Mouse (Mus musculus) cerebellum, adult 11 months (tissue): ENCODE measurements around the gene Gpm6b.

Source experiments
- DNase-seq: peaks from one replicate; pipeline ENCODE4 v3.0.0; 2022

Gene Gpm6b

GRCm38 (mm10) chrX:166238831-166239460 is at the start of gene Gpm6b:
Gpm6b (plus strand) TSS chrX:166238911.
- peak; percentile 17 for DNase-seq

GRCm38 (mm10) chrX:166196327-166196726 is 42.4 kb upstream of the Gpm6b start:
- DNase-seq = no peak

- no peak for DNase-seq
Observed at GRCm38 (mm10) chrX:166198266-166198665, 40.4 kb upstream of the Gpm6b start.

GRCm38 (mm10) chrX:166199812-166200211 is 38.9 kb upstream of the Gpm6b start:
- DNase-seq = no peak

- no peak for DNase-seq
Observed at GRCm38 (mm10) chrX:166214576-166214975, 24.1 kb upstream of the Gpm6b start.

GRCm38 (mm10) chrX:166216248-166216647 is 22.5 kb upstream of the Gpm6b start:
- no peak for DNase-seq

- DNase-seq = no peak
Observed at GRCm38 (mm10) chrX:166216720-166217119, 22.0 kb upstream of the Gpm6b start.

GRCm38 (mm10) chrX:166219331-166219730 is 19.4 kb upstream of the Gpm6b start:
- DNase-seq = no peak

- DNase-seq = no peak
Observed at GRCm38 (mm10) chrX:166226856-166227255, 11.9 kb upstream of the Gpm6b start.

GRCm38 (mm10) chrX:166229750-166230149 is 9.0 kb upstream of the Gpm6b start:
- no peak for DNase-seq

GRCm38 (mm10) chrX:166230515-166231267 is 8.0 kb upstream of the Gpm6b start:
- DNase-seq = no peak

- no peak for DNase-seq
Observed at GRCm38 (mm10) chrX:166236131-166236530, 2.6 kb upstream of the Gpm6b start.

GRCm38 (mm10) chrX:166239520-166239919 is 809 bp downstream of the Gpm6b start:
- no peak for DNase-seq

GRCm38 (mm10) chrX:166240751-166241150 is 2.0 kb downstream of the Gpm6b start:
- no peak for DNase-seq

GRCm38 (mm10) chrX:166243261-166243885 is 4.7 kb downstream of the Gpm6b start:
- no peak for DNase-seq

GRCm38 (mm10) chrX:166271489-166271888 is 32.8 kb downstream of the Gpm6b start:
- DNase-seq = no peak

- no peak for DNase-seq
Observed at GRCm38 (mm10) chrX:166272646-166273045, 33.9 kb downstream of the Gpm6b start.

GRCm38 (mm10) chrX:166279861-166280260 is 41.1 kb downstream of the Gpm6b start:
- no peak for DNase-seq

- DNase-seq = no peak
Observed at GRCm38 (mm10) chrX:166286760-166287483, 48.2 kb downstream of the Gpm6b start.

GRCm38 (mm10) chrX:166291266-166291665 is 52.6 kb downstream of the Gpm6b start:
- DNase-seq = no peak

- no peak for DNase-seq
Observed at GRCm38 (mm10) chrX:166293465-166293864, 54.8 kb downstream of the Gpm6b start.

- no peak for DNase-seq
Observed at GRCm38 (mm10) chrX:166302791-166303190, 64.1 kb downstream of the Gpm6b start.

GRCm38 (mm10) chrX:166304355-166304754 is 65.6 kb downstream of the Gpm6b start:
- DNase-seq = no peak
